Mouse (Mus musculus) heart, embryonic 13.5 days (tissue): ENCODE measurements around the gene Sema6d. TPM values are rescaled to one million over a fixed set of nuclear protein-coding genes. Genes with fewer than 3 reads are reported as not detected.

Experiments used
- ATAC-seq: fragments of 200-750 bp; cut with Nextera tagmentation; 2 replicates; pipeline ENCODE4 v1.8.0; 2017; ENCODE audit warnings: moderate TSS enrichment; ENCODE audit not compliant: insufficient number of reproducible peaks, low FRiP score, low TSS enrichment; ENCODE audit errors: extremely low read depth
- H3K27ac ChIP-seq: fragments of 300-500 bp; sonication (generic); replicated peaks from 2 replicates; pipeline ENCODE4 v1.5.1; 2015; ENCODE audit warnings: moderate library complexity, mild to moderate bottlenecking, inconsistent platforms
- H3K27me3 ChIP-seq: fragments of 300-500 bp; sonication (generic); replicated peaks from 2 replicates; pipeline ENCODE4 v1.6.1; 2015; ENCODE audit warnings: mild to moderate bottlenecking, inconsistent platforms
- H3K36me3 ChIP-seq: fragments of 300-500 bp; sonication (generic); 2 replicates; pipeline ENCODE4 v1.6.1; 2015; ENCODE audit warnings: mild to moderate bottlenecking, inconsistent platforms
- H3K4me1 ChIP-seq: fragments of 300-500 bp; sonication (generic); 2 replicates; pipeline ENCODE4 v1.6.1; 2015; ENCODE audit warnings: inconsistent platforms
- H3K4me2 ChIP-seq: fragments of 300-500 bp; sonication (generic); 2 replicates; pipeline ENCODE4 v1.6.1; 2015; ENCODE audit warnings: inconsistent platforms, mild to moderate bottlenecking, moderate library complexity
- H3K4me3 ChIP-seq: fragments of 300-500 bp; sonication (generic); 2 replicates; pipeline ENCODE4 v1.5.1; 2015; ENCODE audit warnings: moderate library complexity, mild to moderate bottlenecking, inconsistent platforms
- H3K9ac ChIP-seq: fragments of 300-500 bp; sonication (generic); 2 replicates; pipeline ENCODE4 v1.6.1; 2015; ENCODE audit warnings: inconsistent platforms, mild to moderate bottlenecking, moderate library complexity
- H3K9me3 ChIP-seq: fragments of 300-500 bp; sonication (generic); 2 replicates; pipeline ENCODE4 v1.6.1; 2016; ENCODE audit warnings: inconsistent platforms
- WGBS: fragments of 180-500 bp; shearing (Covaris S2); methylation state at CpG from one replicate; pipeline ENCODE4 v1.1.7; 2015; ENCODE audit warnings: mixed read lengths; 5-methylcytosine and 5-hydroxymethylcytosine counted together
- polyA plus RNA-seq: library from polyadenylated mRNA; unstranded; fragments of >200 nt; fragmentation: Nextera tagmentation; extraction: Ambion mirVana; gene quantifications from 2 replicates; pipeline ENCODE4 v1.2.1, GENCODE M21; 2015

Sema6d gene
- polyA plus RNA-seq, 1 experiment from 2014 or later = 18.8 TPM

- ATAC-seq = no peak
- no peak overlapping the region; the same call in 1 of the 2 replicates for H3K27ac ChIP-seq
- no peak overlapping the region for H3K4me2 ChIP-seq
- 70% methylated on average over 2 of the region's 2 CpGs for WGBS
- H3K27me3 ChIP-seq = no peaks in the 10 kb centered on the region
- no peak overlapping the region for H3K4me3 ChIP-seq
- H3K4me1 ChIP-seq = peaks cover 16% of the 10 kb centered on the region; the same call in 1 of the 2 replicates
- H3K9me3 ChIP-seq = no peaks in the 10 kb centered on the region
- H3K9ac ChIP-seq = no peak overlapping the region
- peaks cover 28% of the 10 kb centered on the region for H3K36me3 ChIP-seq
These were observed 560.8 kb downstream of the Sema6d start for GRCm38 (mm10) chr2:124650609-124651008.

GRCm38 (mm10) chr2:124651146-124651545 lies 561.4 kb downstream of the Sema6d start:
- Histone ChIP-seq H3K4me1 (peaks cover 16% of the 10 kb centered on the region; the same call in 1 of the 2 replicates), H3K4me3 (no peak overlapping the region), H3K27ac (0 out of 2 replicates have a peak overlapping the region, but pooled peaks have one; percentile 1), H3K4me2 (no peak overlapping the region), H3K27me3 (no peaks in the 10 kb centered on the region), H3K36me3 (peaks cover 33% of the 10 kb centered on the region), H3K9me3 (no peaks in the 10 kb centered on the region), H3K9ac (no peak overlapping the region)
- WGBS = 75% methylated on average over 5 of the region's 5 CpGs
- no peak for ATAC-seq

- Histone ChIP-seq H3K9ac (no peak overlapping the region), H3K36me3 (peaks cover 53% of the 10 kb centered on the region), H3K4me3 (no peak overlapping the region), H3K9me3 (no peaks in the 10 kb centered on the region), H3K4me1 (peaks cover 16% of the 10 kb centered on the region; the same call in 1 of the 2 replicates), H3K4me2 (no peak overlapping the region), H3K27ac (no peak overlapping the region), H3K27me3 (no peaks in the 10 kb centered on the region)
- 86% methylated on average over 7 of the region's 7 CpGs for WGBS
- no peak for ATAC-seq
These were observed 563.4 kb downstream of the Sema6d start for GRCm38 (mm10) chr2:124653161-124653560.

- no peak overlapping the region for H3K27ac ChIP-seq
- H3K4me1 ChIP-seq = peaks cover 11% of the 10 kb centered on the region
- no peak overlapping the region for H3K4me2 ChIP-seq
- H3K9ac ChIP-seq = no peak overlapping the region
- H3K36me3 ChIP-seq = peaks cover 88% of the 10 kb centered on the region
- WGBS = 85% methylated on average over 11 of the region's 11 CpGs
- H3K27me3 ChIP-seq = no peaks in the 10 kb centered on the region
- ATAC-seq = no peak
- H3K4me3 ChIP-seq = no peak overlapping the region
- H3K9me3 ChIP-seq = no peaks in the 10 kb centered on the region
These were observed 567.6 kb downstream of the Sema6d start for GRCm38 (mm10) chr2:124657358-124657757.

- H3K36me3 ChIP-seq = peaks cover 92% of the 10 kb centered on the region
- 81% methylated on average over 14 of the region's 14 CpGs for WGBS
- peaks cover 15% of the 10 kb centered on the region for H3K4me1 ChIP-seq
- ATAC-seq = no peak
- no peak overlapping the region for H3K9ac ChIP-seq
- H3K27me3 ChIP-seq = no peaks in the 10 kb centered on the region
- no peak overlapping the region for H3K27ac ChIP-seq
- H3K4me3 ChIP-seq = no peak overlapping the region
- H3K9me3 ChIP-seq = no peaks in the 10 kb centered on the region
- no peak overlapping the region for H3K4me2 ChIP-seq
These were observed 568.6 kb downstream of the Sema6d start for GRCm38 (mm10) chr2:124658374-124658773.

- Histone ChIP-seq H3K4me1 (peaks cover 15% of the 10 kb centered on the region), H3K36me3 (peaks cover 93% of the 10 kb centered on the region), H3K9ac (no peak overlapping the region), H3K4me3 (no peak overlapping the region), H3K27ac (no peak overlapping the region), H3K27me3 (no peaks in the 10 kb centered on the region), H3K9me3 (no peaks in the 10 kb centered on the region), H3K4me2 (no peak overlapping the region)
- WGBS = 86% methylated on average over 13 of the region's 13 CpGs
- no peak for ATAC-seq
These were observed 569.8 kb downstream of the Sema6d start for GRCm38 (mm10) chr2:124659601-124660000.

- Histone ChIP-seq H3K9me3 (no peaks in the 10 kb centered on the region), H3K27ac (no peak overlapping the region), H3K27me3 (no peaks in the 10 kb centered on the region), H3K4me1 (peaks cover 15% of the 10 kb centered on the region), H3K4me3 (no peak overlapping the region), H3K36me3 (peaks cover 94% of the 10 kb centered on the region), H3K9ac (no peak overlapping the region), H3K4me2 (no peak overlapping the region)
- ATAC-seq = no peak
- 78% methylated on average over 5 of the region's 5 CpGs for WGBS
These were observed 570.9 kb downstream of the Sema6d start for GRCm38 (mm10) chr2:124660686-124661085.

GRCm38 (mm10) chr2:124661316-124661715 lies 571.5 kb downstream of the Sema6d start:
- no peak overlapping the region for H3K9ac ChIP-seq
- H3K9me3 ChIP-seq = no peaks in the 10 kb centered on the region
- H3K4me3 ChIP-seq = no peak overlapping the region
- peaks cover 94% of the 10 kb centered on the region for H3K36me3 ChIP-seq
- 87% methylated on average over 9 of the region's 9 CpGs for WGBS
- no peak overlapping the region for H3K4me2 ChIP-seq
- no peaks in the 10 kb centered on the region for H3K27me3 ChIP-seq
- H3K4me1 ChIP-seq = peaks cover 15% of the 10 kb centered on the region
- ATAC-seq = no peak
- peak overlapping the region; percentile 61; the same call in 1 of the 2 replicates for H3K27ac ChIP-seq

GRCm38 (mm10) chr2:124662257-124662656 lies 572.5 kb downstream of the Sema6d start:
- H3K9me3 ChIP-seq = no peaks in the 10 kb centered on the region
- no peak overlapping the region for H3K4me3 ChIP-seq
- H3K4me2 ChIP-seq = no peak overlapping the region
- peaks cover 91% of the 10 kb centered on the region for H3K36me3 ChIP-seq
- peak overlapping the region; percentile 61 for H3K27ac ChIP-seq
- H3K9ac ChIP-seq = no peak overlapping the region
- WGBS = 21% methylated on average over 5 of the region's 5 CpGs
- ATAC-seq = 0 out of 2 replicates have a peak, but pooled peaks have one; percentile 21
- H3K27me3 ChIP-seq = no peaks in the 10 kb centered on the region
- H3K4me1 ChIP-seq = peaks cover 15% of the 10 kb centered on the region

GRCm38 (mm10) chr2:124664191-124664590 lies 574.4 kb downstream of the Sema6d start:
- Histone ChIP-seq H3K4me1 (peaks cover 15% of the 10 kb centered on the region), H3K27me3 (no peaks in the 10 kb centered on the region), H3K9me3 (no peaks in the 10 kb centered on the region), H3K4me3 (no peak overlapping the region), H3K9ac (no peak overlapping the region), H3K4me2 (no peak overlapping the region), H3K36me3 (peaks cover 72% of the 10 kb centered on the region), H3K27ac (no peak overlapping the region)
- 91% methylated on average over 16 of the region's 16 CpGs for WGBS
- no peak for ATAC-seq

GRCm38 (mm10) chr2:124668431-124668830 lies 578.7 kb downstream of the Sema6d start:
- no peak overlapping the region for H3K9ac ChIP-seq
- H3K27ac ChIP-seq = no peak overlapping the region
- ATAC-seq = no peak
- H3K4me2 ChIP-seq = no peak overlapping the region
- 86% methylated on average over 1 of the region's 1 CpGs for WGBS
- no peaks in the 10 kb centered on the region for H3K9me3 ChIP-seq
- no peaks in the 10 kb centered on the region for H3K4me1 ChIP-seq
- no peaks in the 10 kb centered on the region for H3K27me3 ChIP-seq
- H3K36me3 ChIP-seq = peaks cover 36% of the 10 kb centered on the region
- H3K4me3 ChIP-seq = no peak overlapping the region

GRCm38 (mm10) chr2:124673117-124673516 lies 583.3 kb downstream of the Sema6d start:
- Histone ChIP-seq H3K4me2 (no peak overlapping the region), H3K4me1 (no peaks in the 10 kb centered on the region), H3K27me3 (no peaks in the 10 kb centered on the region), H3K4me3 (no peak overlapping the region), H3K9ac (no peak overlapping the region), H3K27ac (no peak overlapping the region), H3K36me3 (no peaks in the 10 kb centered on the region), H3K9me3 (no peaks in the 10 kb centered on the region)
- ATAC-seq = no peak
